Mouse (Mus musculus) forebrain, embryonic 11.5 days (tissue): Measurements from ENCODE around the gene Eno3. TPM values are rescaled to one million over a fixed set of nuclear protein-coding genes. Genes with fewer than 3 reads are reported as not detected.
A peak's percentile ranks its signal among the peaks of the same experiment; 100 is the strongest.

Source experiments
- ATAC-seq: fragments of 200-750 bp; cut with Nextera tagmentation; replicated peaks from 2 replicates; pipeline ENCODE4 v1.8.0; 2017; ENCODE audit warnings: moderate TSS enrichment; ENCODE audit not compliant: low FRiP score
- DNase-seq: peaks from one replicate; pipeline ENCODE4 v3.0.0-alpha.2; 2017; ENCODE audit warnings: low spot score
- H3K27ac ChIP-seq: fragments of 300-500 bp; sonication (generic); 2 replicates; pipeline ENCODE4 v1.5.1; 2014; ENCODE audit warnings: low read depth, low read length
- H3K27me3 ChIP-seq: fragments of 300-500 bp; sonication (generic); 2 replicates; pipeline ENCODE4 v1.6.1; 2014; ENCODE audit warnings: mild to moderate bottlenecking, low read length, mixed read lengths; ENCODE audit not compliant: control insufficient read depth, insufficient read depth
- H3K36me3 ChIP-seq: fragments of 300-500 bp; sonication (generic); 2 replicates; pipeline ENCODE4 v1.6.1; 2014; ENCODE audit warnings: mild to moderate bottlenecking, low read length, moderate library complexity, mixed read lengths; ENCODE audit not compliant: control insufficient read depth, insufficient read depth
- H3K4me1 ChIP-seq: fragments of 300-500 bp; sonication (generic); replicated peaks from 2 replicates; pipeline ENCODE4 v1.6.1; 2014; ENCODE audit warnings: low read length, mixed read lengths; ENCODE audit not compliant: control insufficient read depth, insufficient read depth
- H3K4me2 ChIP-seq: fragments of 300-500 bp; sonication (generic); 2 replicates; pipeline ENCODE4 v1.6.1; 2014; ENCODE audit warnings: low read depth, mild to moderate bottlenecking, low read length, moderate library complexity, mixed read lengths; ENCODE audit not compliant: severe bottlenecking
- H3K4me3 ChIP-seq: fragments of 300-500 bp; sonication (generic); 2 replicates; pipeline ENCODE4 v1.5.1; 2014; ENCODE audit warnings: low read depth, low read length
- H3K9ac ChIP-seq: fragments of 300-500 bp; sonication (generic); 2 replicates; pipeline ENCODE4 v1.6.1; 2014; ENCODE audit warnings: low read length
- H3K9me3 ChIP-seq: fragments of 300-500 bp; sonication (generic); 2 replicates; pipeline ENCODE4 v1.6.1; 2016; ENCODE audit warnings: low read length, mixed read lengths; ENCODE audit not compliant: control insufficient read depth
- WGBS: fragments of 180-500 bp; shearing (Covaris S2); extraction: QIAGEN DNeasy Blood & Tissue Kit; methylation state at CpG from one replicate; pipeline ENCODE4 v1.1.7; 2014; 5-methylcytosine and 5-hydroxymethylcytosine counted together
- polyA plus RNA-seq: library from polyadenylated mRNA; unstranded; fragments of >200 nt; fragmentation: Nextera tagmentation; extraction: Ambion mirVana; gene quantifications from 2 replicates; pipeline ENCODE4 v1.2.1, GENCODE M21; 2014

Eno3 gene
- polyA plus RNA-seq, 1 experiment from 2014 or later, result 16.6 TPM

DNA sequence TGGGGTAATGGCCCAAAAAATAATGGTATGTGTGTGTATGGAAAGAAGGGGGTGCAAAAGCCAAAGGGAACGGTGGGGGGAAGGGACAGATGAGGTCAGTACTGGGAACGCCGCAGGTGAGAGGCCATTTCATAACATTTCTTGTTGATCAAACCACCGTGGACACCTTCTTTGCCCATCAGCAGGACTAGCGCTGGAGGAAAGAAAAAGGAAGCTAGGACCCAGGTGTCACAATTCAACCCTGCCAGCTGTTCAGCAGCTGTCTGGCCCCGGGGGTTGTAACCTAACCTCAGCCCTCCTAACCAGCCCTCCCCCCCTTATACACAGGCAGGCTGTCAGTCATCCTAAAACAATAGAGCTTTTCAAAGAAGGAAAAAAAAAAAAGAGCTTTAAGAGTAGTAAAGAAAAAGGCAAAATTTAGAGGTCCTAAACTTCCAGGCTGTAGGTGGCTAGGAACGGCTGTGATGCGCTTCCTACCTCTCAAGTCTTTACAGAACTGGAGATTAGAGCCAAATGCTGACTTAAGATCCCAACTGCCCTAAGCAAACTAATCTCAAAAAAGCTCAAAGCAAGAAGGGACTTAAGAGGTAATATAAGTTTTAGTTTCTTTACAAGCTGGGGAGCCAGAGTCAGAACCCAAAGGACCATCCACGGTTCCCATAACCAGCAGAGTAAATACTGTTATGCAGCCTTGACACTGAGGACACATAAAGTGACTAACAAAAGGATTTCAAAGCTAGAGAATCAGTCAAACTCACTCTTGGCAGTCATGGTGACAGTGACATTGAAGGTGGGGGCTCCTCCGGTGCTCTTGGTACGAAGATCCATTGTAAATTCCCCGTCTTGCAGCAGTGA is 4.7 kb upstream of the Eno3 start:
- Histone ChIP-seq H3K4me1 (peaks cover 36% of the 10 kb centered on the region), H3K4me2 (peak overlapping the region; percentile 97), H3K9ac (peak overlapping the region; percentile 98), H3K4me3 (peak overlapping the region; percentile 99), H3K27me3 (no peaks in the 10 kb centered on the region), H3K9me3 (no peaks in the 10 kb centered on the region), H3K36me3 (peaks cover 21% of the 10 kb centered on the region), H3K27ac (no peak overlapping the region)
- WGBS, result 76% methylated on average over 12 of the region's 12 CpGs
- DNase-seq (peak; percentile 50), ATAC-seq (no peak)

DNA sequence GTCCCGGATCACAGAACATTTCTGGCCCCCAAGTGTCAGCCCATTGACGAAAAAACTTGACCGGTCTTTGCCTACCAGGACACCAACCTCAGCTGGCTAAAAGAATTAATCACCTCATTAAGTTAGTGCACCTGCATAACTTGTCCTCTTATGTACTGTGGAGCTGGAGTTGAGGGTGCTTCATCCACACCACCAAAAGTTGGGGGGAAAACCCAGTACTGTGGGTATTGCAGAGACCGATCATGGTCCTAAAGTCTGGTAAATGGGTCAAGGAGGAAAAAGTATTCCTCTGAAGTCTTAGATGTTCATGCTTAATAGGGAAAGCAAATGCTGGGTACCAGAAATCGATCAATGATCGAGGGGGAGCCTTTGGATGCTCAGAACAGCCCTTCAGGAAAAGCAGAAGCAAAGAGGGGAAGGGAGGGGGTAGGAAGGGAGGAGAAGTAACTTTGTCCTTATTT is 4.1 kb upstream of the Eno3 start:
- DNase-seq, result peak; percentile 41

DNA sequence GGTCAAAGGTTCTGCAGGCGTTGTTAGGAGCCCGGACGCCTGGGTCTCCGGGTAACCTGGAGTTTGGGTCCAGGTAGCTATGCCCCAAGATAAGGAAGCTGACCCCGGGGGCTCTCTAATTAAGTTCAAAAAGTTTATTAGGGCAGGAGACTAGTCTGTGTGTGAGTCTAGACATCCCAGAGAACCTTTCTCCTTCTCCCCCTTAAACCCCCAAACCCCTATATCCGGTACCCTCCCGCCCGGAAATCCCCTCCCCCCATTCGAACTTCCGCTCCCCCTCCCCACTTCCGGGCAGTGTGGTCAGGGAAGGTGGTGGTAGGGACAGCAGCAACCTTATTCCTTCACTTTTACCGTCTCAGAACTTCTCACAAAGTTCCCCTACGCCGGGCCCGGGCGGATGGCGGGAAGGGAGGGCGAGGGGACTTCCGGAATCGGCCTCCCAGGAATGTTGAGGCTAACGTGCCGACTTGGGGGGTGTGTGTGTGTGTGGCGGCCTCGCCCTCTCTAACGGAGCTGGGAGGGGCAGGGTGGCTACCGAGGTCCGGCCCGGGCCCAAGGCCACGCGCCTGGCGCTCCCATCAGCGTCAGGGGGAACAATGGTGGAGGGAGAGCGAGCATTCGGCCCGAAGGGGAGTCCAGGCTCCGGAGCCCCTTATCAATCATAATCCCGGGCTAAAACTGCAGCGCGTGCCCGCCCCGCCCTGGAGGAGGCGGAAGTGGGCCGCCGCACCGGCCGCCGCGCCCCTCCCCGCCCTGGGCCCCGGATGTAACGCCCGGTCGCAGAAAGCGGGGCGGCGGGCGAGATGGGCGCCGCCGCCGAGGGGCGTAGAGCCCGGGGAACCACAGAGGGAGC is 3.4 kb upstream of the Eno3 start:
- ATAC-seq (peak; percentile 58), DNase-seq (peak; percentile 86)
- Histone ChIP-seq H3K36me3 (peaks cover 21% of the 10 kb centered on the region), H3K4me1 (peaks cover 31% of the 10 kb centered on the region), H3K4me2 (peak overlapping the region; percentile 97), H3K27ac (peak overlapping the region; percentile 94), H3K9me3 (no peaks in the 10 kb centered on the region), H3K4me3 (peak overlapping the region; percentile 99), H3K27me3 (no peaks in the 10 kb centered on the region), H3K9ac (peak overlapping the region; percentile 98)
- WGBS, result 1% methylated on average over 63 of the region's 63 CpGs

More for the DNA sequence above, 4.1 kb upstream of the Eno3 start:
- Histone ChIP-seq H3K27me3 (no peaks in the 10 kb centered on the region), H3K36me3 (peaks cover 21% of the 10 kb centered on the region), H3K9me3 (no peaks in the 10 kb centered on the region), H3K9ac (peak overlapping the region; percentile 98), H3K4me2 (peak overlapping the region; percentile 97), H3K27ac (peak overlapping the region; percentile 94), H3K4me3 (peak overlapping the region; percentile 99), H3K4me1 (peaks cover 35% of the 10 kb centered on the region)
- WGBS, result 64% methylated on average over 6 of the region's 6 CpGs
- ATAC-seq, result no peak

DNA sequence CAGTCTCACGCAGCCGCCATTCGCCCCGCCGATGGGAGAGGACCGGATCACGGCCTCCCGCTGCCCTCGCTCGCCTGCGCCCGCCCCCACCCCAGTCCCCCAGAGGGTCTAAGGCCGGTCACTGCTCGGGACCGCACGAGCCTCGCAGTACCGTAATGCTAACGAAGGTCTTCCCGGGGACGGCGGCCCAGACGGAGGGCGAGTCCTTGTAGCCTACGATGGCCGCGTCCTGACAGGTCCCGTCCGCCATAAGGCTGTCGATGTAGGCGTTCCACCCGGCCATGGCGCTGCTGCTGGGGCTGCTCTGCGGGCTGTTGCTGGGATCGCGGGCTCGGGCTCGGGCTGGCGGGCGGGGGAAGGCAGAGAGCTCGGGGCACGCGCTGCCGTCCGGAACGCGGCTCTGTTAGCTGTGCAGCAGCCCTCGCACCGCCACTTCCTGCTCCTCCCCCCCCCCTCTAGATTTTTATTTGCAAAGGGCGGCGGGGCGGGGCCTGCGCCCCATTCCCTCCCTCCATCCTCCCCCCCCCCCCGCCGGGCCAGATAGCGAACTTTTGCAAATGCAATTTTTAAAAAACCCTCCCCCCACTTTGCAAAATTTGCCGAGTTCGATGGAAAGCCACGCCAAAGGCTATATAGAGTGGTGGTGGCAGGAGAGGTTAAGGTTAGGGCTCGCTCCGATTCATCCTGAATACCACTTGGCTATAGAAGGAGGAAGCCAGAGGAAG is 2.6 kb upstream of the Eno3 start, which contains the start of gene Pfn1:
Pfn1 (minus strand) TSS at position 447 of the 725 bp plus-strand sequence.
- peaks cover 29% of the 10 kb centered on the region for H3K4me1 ChIP-seq
- peak within 1 kb of the TSS; percentile 94 for H3K27ac ChIP-seq
- WGBS, result under 1% methylated on average over 57 of the region's 61 CpGs
- DNase-seq (peak; percentile 92), ATAC-seq (peak; percentile 38)
- H3K27me3 ChIP-seq, result no peaks in the 10 kb centered on the region
- peak within 1 kb of the TSS; percentile 98 for H3K9ac ChIP-seq
- H3K9me3 ChIP-seq, result no peaks in the 10 kb centered on the region
- peak within 1 kb of the TSS; percentile 97 for H3K4me2 ChIP-seq
- peaks cover 18% of the 10 kb centered on the region for H3K36me3 ChIP-seq
- H3K4me3 ChIP-seq, result peak within 1 kb of the TSS; percentile 99

DNA sequence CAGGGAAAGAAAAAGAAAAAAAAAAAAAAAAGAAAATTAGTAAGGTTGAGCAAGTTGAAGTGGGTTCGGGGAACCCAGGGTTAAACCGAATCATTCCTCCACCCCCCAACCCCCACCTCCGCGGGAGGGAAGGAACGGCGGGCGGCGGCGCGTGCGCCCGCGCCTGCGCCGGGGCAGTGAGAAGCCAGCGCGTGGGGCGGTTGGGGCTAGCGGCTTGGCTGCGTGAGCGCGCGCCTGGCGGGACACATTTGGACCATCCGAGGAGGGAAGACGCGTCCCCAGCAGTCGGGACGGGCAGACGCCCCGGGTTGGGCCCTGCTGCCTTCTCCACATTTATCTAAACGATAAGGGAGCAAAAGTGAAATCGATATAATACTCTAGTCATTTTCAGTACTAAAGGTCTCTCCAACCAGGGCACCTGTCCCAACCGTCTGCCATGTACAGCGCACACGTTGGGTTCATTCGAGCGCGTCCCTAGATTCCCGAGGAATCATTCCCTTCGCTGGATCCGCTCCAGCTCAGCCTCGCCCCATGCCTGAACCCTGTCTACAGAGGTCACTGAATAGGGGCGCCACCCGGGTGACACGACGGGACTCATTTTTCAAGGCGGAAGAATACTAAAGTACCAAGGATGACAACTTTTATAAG is 2.0 kb upstream of the Eno3 start:
- H3K9ac ChIP-seq, result peak overlapping the region; percentile 98
- WGBS, result under 1% methylated on average over 48 of the region's 48 CpGs
- DNase-seq (peak; percentile 88), ATAC-seq (peak; percentile 48)
- no peaks in the 10 kb centered on the region for H3K9me3 ChIP-seq
- H3K4me2 ChIP-seq, result peak overlapping the region; percentile 97
- H3K4me3 ChIP-seq, result peak overlapping the region; percentile 99
- H3K36me3 ChIP-seq, result peaks cover 12% of the 10 kb centered on the region
- H3K27me3 ChIP-seq, result no peaks in the 10 kb centered on the region
- H3K27ac ChIP-seq, result peak overlapping the region; percentile 94
- peaks cover 29% of the 10 kb centered on the region for H3K4me1 ChIP-seq

DNA sequence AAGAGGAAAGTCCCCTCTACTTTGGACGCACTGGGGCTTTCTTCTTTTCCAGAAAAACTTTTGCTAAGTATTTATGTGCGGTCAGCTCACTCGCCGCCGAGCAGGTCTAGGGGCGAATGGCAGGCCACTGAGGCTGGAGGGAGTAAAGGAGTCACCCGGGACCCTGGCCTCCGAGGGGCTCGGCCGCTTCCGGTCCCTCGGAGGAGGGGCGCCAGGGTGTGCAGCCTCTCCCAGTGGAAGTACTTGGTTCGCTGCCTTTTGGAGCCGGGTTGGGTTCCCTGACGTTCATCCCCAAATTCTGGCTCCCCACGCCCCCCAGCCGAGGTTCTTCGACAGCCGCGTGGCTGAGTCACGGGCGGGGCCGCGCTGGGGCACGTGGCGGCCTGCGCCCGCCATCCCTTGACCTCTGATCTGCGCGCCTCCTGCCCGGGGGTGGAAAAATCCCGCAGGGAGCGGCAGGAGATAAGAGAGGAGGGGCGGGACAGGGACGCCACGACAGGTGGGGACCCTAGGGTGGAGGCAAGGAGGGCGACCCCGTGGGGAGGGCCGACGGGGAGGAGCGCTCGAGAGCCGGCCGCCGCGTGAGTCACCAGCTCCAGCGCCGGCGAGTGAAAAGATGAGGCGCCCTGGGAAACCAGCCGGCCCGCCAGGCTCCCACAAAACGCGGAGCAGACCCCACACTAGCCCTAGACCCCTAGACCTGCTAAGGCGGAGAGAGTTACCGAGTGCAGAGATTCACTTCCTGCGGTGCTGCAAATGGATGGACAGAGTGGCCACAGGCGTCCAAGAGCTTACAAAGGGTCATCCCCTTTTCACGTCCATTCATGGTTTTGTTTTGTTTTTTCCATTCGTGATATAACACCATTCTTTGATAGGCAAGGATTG is 1.2 kb upstream of the Eno3 start:
- DNase-seq (peak; percentile 86), ATAC-seq (peak; percentile 48)
- H3K9ac ChIP-seq, result peak overlapping the region; percentile 98
- no peaks in the 10 kb centered on the region for H3K27me3 ChIP-seq
- peak overlapping the region; percentile 99 for H3K4me3 ChIP-seq
- peak overlapping the region; percentile 97 for H3K4me2 ChIP-seq
- H3K36me3 ChIP-seq, result peaks cover 6% of the 10 kb centered on the region
- H3K9me3 ChIP-seq, result no peaks in the 10 kb centered on the region
- H3K27ac ChIP-seq, result peak overlapping the region; percentile 94
- peaks cover 26% of the 10 kb centered on the region for H3K4me1 ChIP-seq
- WGBS, result under 1% methylated on average over 61 of the region's 61 CpGs

DNA sequence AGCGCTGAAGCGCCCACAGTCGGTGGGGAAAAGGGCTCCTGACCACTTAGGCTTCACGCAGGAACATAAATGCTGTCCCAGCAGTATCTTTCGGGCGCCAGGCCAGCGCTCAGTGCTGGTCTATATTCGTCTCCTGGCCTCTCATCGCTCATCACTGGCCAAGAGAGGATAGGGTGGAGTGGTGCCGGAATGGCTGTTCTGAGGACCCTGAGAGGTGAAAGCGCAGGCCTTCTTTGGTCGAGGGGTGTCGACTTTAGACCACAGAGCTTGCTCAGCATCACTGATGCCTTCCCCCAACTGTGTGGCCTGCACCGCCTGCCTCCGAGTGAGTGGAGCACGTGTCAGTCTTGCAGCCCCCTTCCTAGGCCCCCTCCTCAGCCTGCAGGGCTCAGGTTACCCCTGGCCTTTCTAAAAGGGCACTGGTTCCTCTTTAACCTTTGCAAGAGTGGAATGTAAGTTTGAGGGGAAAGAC is 510 bp upstream of the Eno3 start:
- no peaks in the 10 kb centered on the region for H3K27me3 ChIP-seq
- WGBS, result 3% methylated on average over 16 of the region's 16 CpGs
- peak overlapping the region; percentile 98 for H3K9ac ChIP-seq
- DNase-seq (peak; percentile 71), ATAC-seq (no peak; the same call in 1 of the 2 replicates)
- H3K4me3 ChIP-seq, result peak overlapping the region; percentile 99
- H3K9me3 ChIP-seq, result no peaks in the 10 kb centered on the region
- H3K36me3 ChIP-seq, result peaks cover 2% of the 10 kb centered on the region; the same call in 1 of the 2 replicates
- H3K27ac ChIP-seq, result peak overlapping the region; percentile 94; the same call in 1 of the 2 replicates
- peak overlapping the region; percentile 97 for H3K4me2 ChIP-seq
- peaks cover 25% of the 10 kb centered on the region for H3K4me1 ChIP-seq
